Comparison of ENCODE assay signal across 18 mouse cellular contexts in the genomic region with DNA sequence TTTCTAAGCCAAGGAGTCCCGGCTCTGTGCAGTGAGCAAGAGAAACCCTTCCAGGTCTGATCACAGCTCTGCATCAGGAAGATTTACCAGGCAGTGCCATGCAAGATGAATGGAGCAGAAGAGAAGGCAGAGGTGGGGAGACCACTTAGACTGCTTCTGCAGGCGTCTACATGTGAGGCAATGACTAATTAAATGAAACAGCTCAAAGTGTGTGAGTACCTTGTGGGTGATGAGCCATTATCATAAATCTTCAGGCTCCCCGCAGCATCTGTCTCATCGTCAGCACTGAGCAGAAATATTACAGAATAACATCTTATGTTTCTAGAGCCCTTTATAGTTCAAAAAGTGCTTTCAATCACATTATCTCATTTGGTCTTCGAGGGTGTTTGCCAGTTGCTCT. TPM values are rescaled to one million over a fixed set of nuclear protein-coding genes. Genes with fewer than 3 reads are reported as not detected.
DNase-seq lines count a peak whose midpoint lies in the region; ATAC-seq and TF ChIP-seq lines count a peak whose summit lies in the region.
"Had no signal": no experiment of that assay in that cellular context is flagged by ENCODE, and none has a peak within 500 bp of the region (broad histone marks: within the 10 kb centered on the region; RNA-seq: fewer than 3 reads in every experiment).

No protein-coding gene starts in this region.

- TF ChIP-seq POLR2A in olfactory bulb, adult 2 months (IDR thresholded peaks at IDR 0.05; ENCODE audit: insufficient read depth, low read depth, low read length) = no peak

- peak overlapping the region; percentile 38 for H3K27ac ChIP-seq in hindbrain, embryonic 14.5 days
- no peak overlapping the region for H3K27ac ChIP-seq in hindbrain, embryonic 11.5 days (ENCODE audit: low read depth, low read length)
- H3K27ac ChIP-seq in midbrain, embryonic 16.5 days (ENCODE audit: low read length) = no peak overlapping the region; the same call in 1 of the 2 replicates
- H3K27ac ChIP-seq in midbrain, embryonic 13.5 days = no peak overlapping the region
- peak overlapping the region; percentile 58; the same call in 1 of the 2 replicates for H3K27ac ChIP-seq in forebrain, embryonic 15.5 days (replicated peaks)
- peak overlapping the region; percentile 66 for H3K27ac ChIP-seq in olfactory bulb, adult 2 months (ENCODE audit: insufficient read depth, low read depth, low read length)
- H3K27ac ChIP-seq: limb, embryonic 15.5 days had no signal

- H3K36me3 ChIP-seq in hindbrain, embryonic 14.5 days (replicated peaks; ENCODE audit: control insufficient read depth, insufficient read depth) = no peaks in the 10 kb centered on the region
- H3K36me3 ChIP-seq in hindbrain, embryonic 11.5 days (ENCODE audit: control insufficient read depth, insufficient read depth, low read length) = no peaks in the 10 kb centered on the region
- H3K36me3 ChIP-seq in midbrain, embryonic 16.5 days (ENCODE audit: control insufficient read depth, insufficient read depth, low read length) = no peaks in the 10 kb centered on the region
- no peaks in the 10 kb centered on the region for H3K36me3 ChIP-seq in midbrain, embryonic 13.5 days
- no peaks in the 10 kb centered on the region for H3K36me3 ChIP-seq in forebrain, embryonic 15.5 days
- H3K36me3 ChIP-seq: heart, embryonic 12.5 days; limb, embryonic 15.5 days had no signal

- H3K4me1 ChIP-seq in hindbrain, embryonic 14.5 days (replicated peaks; ENCODE audit: control insufficient read depth, insufficient read depth, low read length) = peaks cover 18% of the 10 kb centered on the region; the same call in 1 of the 2 replicates
- H3K4me1 ChIP-seq in hindbrain, embryonic 11.5 days (replicated peaks; ENCODE audit: control insufficient read depth, insufficient read depth, low read length) = no peaks in the 10 kb centered on the region
- peaks cover 11% of the 10 kb centered on the region for H3K4me1 ChIP-seq in midbrain, embryonic 16.5 days (ENCODE audit: control insufficient read depth, insufficient read depth, low read length)
- H3K4me1 ChIP-seq in midbrain, embryonic 13.5 days (replicated peaks) = peaks cover 33% of the 10 kb centered on the region
- peaks cover 20% of the 10 kb centered on the region for H3K4me1 ChIP-seq in forebrain, embryonic 15.5 days
- peaks cover 18% of the 10 kb centered on the region for H3K4me1 ChIP-seq in olfactory bulb, adult 2 months (ENCODE audit: control insufficient read depth, insufficient read depth, low read length)
- H3K4me1 ChIP-seq: heart, embryonic 12.5 days; limb, embryonic 15.5 days had no signal

- H3K4me2 ChIP-seq in hindbrain, embryonic 14.5 days (replicated peaks) = no peak overlapping the region
- no peak overlapping the region for H3K4me2 ChIP-seq in hindbrain, embryonic 11.5 days (replicated peaks; ENCODE audit: low read depth, low read length)
- no peak overlapping the region for H3K4me2 ChIP-seq in midbrain, embryonic 16.5 days (ENCODE audit: low read length)
- H3K4me2 ChIP-seq in midbrain, embryonic 13.5 days (replicated peaks) = no peak overlapping the region
- H3K4me2 ChIP-seq in forebrain, embryonic 15.5 days (replicated peaks) = no peak overlapping the region
- H3K4me2 ChIP-seq: heart, embryonic 12.5 days; limb, embryonic 15.5 days; midbrain, embryonic 11.5 days had no signal

- peak; percentile 57; the same call in 1 of the 2 replicates for ATAC-seq in hindbrain, embryonic 14.5 days (ENCODE audit: low FRiP score)
- ATAC-seq in hindbrain, embryonic 11.5 days (ENCODE audit: low FRiP score) = no peak
- peak; percentile 29; the same call in 1 of the 2 replicates for ATAC-seq in midbrain, embryonic 16.5 days
- no peak for ATAC-seq in midbrain, embryonic 13.5 days
- no peak for ATAC-seq in forebrain, embryonic 15.5 days (replicated peaks)

- no peaks in the 10 kb centered on the region for H3K9me3 ChIP-seq in hindbrain, embryonic 14.5 days (ENCODE audit: control insufficient read depth, low read length)
- no peaks in the 10 kb centered on the region for H3K9me3 ChIP-seq in hindbrain, embryonic 11.5 days (ENCODE audit: control insufficient read depth, low read length)
- H3K9me3 ChIP-seq in midbrain, embryonic 16.5 days (replicated peaks; ENCODE audit: control insufficient read depth, low read length, poor library complexity, severe bottlenecking) = 0 out of 2 replicates have a peak, but pooled peaks cover under 1% of the 10 kb centered on the region
- peaks cover 3% of the 10 kb centered on the region; the same call in 1 of the 2 replicates for H3K9me3 ChIP-seq in midbrain, embryonic 13.5 days
- no peaks in the 10 kb centered on the region for H3K9me3 ChIP-seq in forebrain, embryonic 15.5 days
- H3K9me3 ChIP-seq: heart, embryonic 12.5 days; limb, embryonic 15.5 days had no signal

- H3K9ac ChIP-seq in hindbrain, embryonic 14.5 days = peak overlapping the region; percentile 4; the same call in 1 of the 2 replicates
- H3K9ac ChIP-seq in hindbrain, embryonic 11.5 days (ENCODE audit: low read depth, low read length) = no peak overlapping the region
- no peak overlapping the region for H3K9ac ChIP-seq in midbrain, embryonic 16.5 days (ENCODE audit: low read depth, low read length)
- H3K9ac ChIP-seq in midbrain, embryonic 13.5 days (replicated peaks) = no peak overlapping the region
- no peak overlapping the region for H3K9ac ChIP-seq in forebrain, embryonic 15.5 days (replicated peaks)
- H3K9ac ChIP-seq: heart, embryonic 12.5 days; limb, embryonic 15.5 days had no signal

- WGBS in hindbrain, embryonic 14.5 days = 56% methylated on average over 5 of the region's 5 CpGs
- 78% methylated on average over 5 of the region's 5 CpGs for WGBS in hindbrain, embryonic 11.5 days
- 48% methylated on average over 5 of the region's 5 CpGs for WGBS in midbrain, embryonic 16.5 days
- 56% methylated on average over 5 of the region's 5 CpGs for WGBS in midbrain, embryonic 13.5 days
- WGBS in forebrain, embryonic 15.5 days = 60% methylated on average over 5 of the region's 5 CpGs
- 42% methylated on average over 5 of the region's 5 CpGs for WGBS in olfactory bulb, adult 2 months

- no peak for TF ChIP-seq CTCF in olfactory bulb, adult 2 months (IDR thresholded peaks at IDR 0.05; ENCODE audit: insufficient read depth, low read depth, low read length)

- no peaks in the 10 kb centered on the region for H3K27me3 ChIP-seq in hindbrain, embryonic 14.5 days (ENCODE audit: control insufficient read depth, insufficient read depth, low read length)
- H3K27me3 ChIP-seq in hindbrain, embryonic 11.5 days (ENCODE audit: control insufficient read depth, insufficient read depth, low read length) = no peaks in the 10 kb centered on the region
- no peaks in the 10 kb centered on the region for H3K27me3 ChIP-seq in midbrain, embryonic 16.5 days (ENCODE audit: control insufficient read depth, insufficient read depth, low read depth, low read length)
- 0 out of 2 replicates have a peak, but pooled peaks cover 3% of the 10 kb centered on the region for H3K27me3 ChIP-seq in midbrain, embryonic 13.5 days
- H3K27me3 ChIP-seq in forebrain, embryonic 15.5 days = no peaks in the 10 kb centered on the region

- H3K4me3 ChIP-seq in hindbrain, embryonic 14.5 days (replicated peaks; ENCODE audit: low read length) = no peak overlapping the region
- H3K4me3 ChIP-seq in hindbrain, embryonic 11.5 days (ENCODE audit: low read depth, low read length) = no peak overlapping the region
- no peak overlapping the region for H3K4me3 ChIP-seq in midbrain, embryonic 16.5 days (ENCODE audit: low read depth, low read length)
- no peak overlapping the region for H3K4me3 ChIP-seq in midbrain, embryonic 13.5 days (replicated peaks)
- H3K4me3 ChIP-seq in forebrain, embryonic 15.5 days = no peak overlapping the region
- no peak overlapping the region for H3K4me3 ChIP-seq in olfactory bulb, adult 2 months (ENCODE audit: insufficient read depth, low read depth, low read length)
- H3K4me3 ChIP-seq: heart, embryonic 12.5 days; limb, embryonic 15.5 days; myocyte had no signal

- no peak for DNase-seq in hindbrain, embryonic 14.5 days (ENCODE audit: low spot score)
- no peak for DNase-seq in hindbrain, embryonic 11.5 days (ENCODE audit: low spot score)
- no peak for DNase-seq in spleen, postnatal 14 days (ENCODE audit: low spot score in 2 of 2)
- DNase-seq: adrenal gland, adult 2 months; cerebellum, adult 18-20 months; heart, postnatal 4 days; kidney, adult 11 months; kidney, postnatal 10 days; lung, adult 18-20 months; lung, postnatal 4 days had no signal

RNA-seq across cellular contexts. Expression of gene Ccdc32, which starts 33.7 kb away (rescaled TPM):
- 36.0 and 36.5 TPM in 2 replicates for polyA plus RNA-seq in hindbrain, embryonic 14.5 days (2014; fragmentation: Nextera tagmentation; extraction: Ambion mirVana)
- 23.3 and 25.8 TPM in 2 replicates for polyA plus RNA-seq in hindbrain, embryonic 11.5 days (2014; fragmentation: Nextera tagmentation; extraction: Ambion mirVana)
- polyA plus RNA-seq in midbrain, embryonic 16.5 days (2015; fragmentation: Nextera tagmentation; extraction: Ambion mirVana) = 40.7 and 44.6 TPM in 2 replicates
- 30.7 and 31.9 TPM in 2 replicates for polyA plus RNA-seq in midbrain, embryonic 13.5 days (2015; fragmentation: Nextera tagmentation; extraction: Ambion mirVana)
- 38.3 and 43.3 TPM in 2 replicates for polyA plus RNA-seq in forebrain, embryonic 15.5 days (2015; fragmentation: Nextera tagmentation; extraction: Ambion mirVana)
- not detected in 2 replicates for polyA plus RNA-seq in olfactory bulb, adult 2 months (2012; ENCODE audit: insufficient read depth, insufficient read length, low replicate concordance, missing spikeins)

RNA-seq across cellular contexts. Expression of gene Rpusd2, which starts 39.1 kb away (rescaled TPM):
- 3.6 and 3.9 TPM in 2 replicates for polyA plus RNA-seq in hindbrain, embryonic 14.5 days (2014; fragmentation: Nextera tagmentation; extraction: Ambion mirVana)
- polyA plus RNA-seq in hindbrain, embryonic 11.5 days (2014; fragmentation: Nextera tagmentation; extraction: Ambion mirVana) = 6.6 and 7.2 TPM in 2 replicates
- 4.1 and 4.5 TPM in 2 replicates for polyA plus RNA-seq in midbrain, embryonic 16.5 days (2015; fragmentation: Nextera tagmentation; extraction: Ambion mirVana)
- 5.6 and 5.8 TPM in 2 replicates for polyA plus RNA-seq in midbrain, embryonic 13.5 days (2015; fragmentation: Nextera tagmentation; extraction: Ambion mirVana)
- polyA plus RNA-seq in forebrain, embryonic 15.5 days (2015; fragmentation: Nextera tagmentation; extraction: Ambion mirVana) = 4.6 and 5.4 TPM in 2 replicates
- polyA plus RNA-seq in olfactory bulb, adult 2 months (2012; ENCODE audit: insufficient read depth, insufficient read length, low replicate concordance, missing spikeins) = not detected in 2 replicates

RNA-seq across cellular contexts. Expression of gene Knl1, which starts 51.4 kb away (rescaled TPM):
- 6.6 and 8.3 TPM in 2 replicates for polyA plus RNA-seq in hindbrain, embryonic 14.5 days (2014; fragmentation: Nextera tagmentation; extraction: Ambion mirVana)
- 37.2 and 47.9 TPM in 2 replicates for polyA plus RNA-seq in hindbrain, embryonic 11.5 days (2014; fragmentation: Nextera tagmentation; extraction: Ambion mirVana)
- 4.5 and 8.4 TPM in 2 replicates for polyA plus RNA-seq in midbrain, embryonic 16.5 days (2015; fragmentation: Nextera tagmentation; extraction: Ambion mirVana)
- 26.6 and 30.8 TPM in 2 replicates for polyA plus RNA-seq in midbrain, embryonic 13.5 days (2015; fragmentation: Nextera tagmentation; extraction: Ambion mirVana)
- 29.3 and 33.4 TPM in 2 replicates for polyA plus RNA-seq in forebrain, embryonic 15.5 days (2015; fragmentation: Nextera tagmentation; extraction: Ambion mirVana)
- polyA plus RNA-seq in olfactory bulb, adult 2 months (2012; ENCODE audit: insufficient read depth, insufficient read length, low replicate concordance, missing spikeins) = not detected in 2 replicates

Comparison
In these comparisons a context has a peak if more than half of its experiments do, and no peak if none do; other contexts are left out.
1. ATAC-seq: peak in hindbrain, embryonic 14.5 days (single experiment) and midbrain, embryonic 16.5 days (single experiment); none in hindbrain, embryonic 11.5 days (single experiment), midbrain, embryonic 13.5 days (single experiment) and forebrain, embryonic 15.5 days (single experiment).
2. H3K27ac ChIP-seq: peak in hindbrain, embryonic 14.5 days (single experiment), forebrain, embryonic 15.5 days (single experiment) and olfactory bulb, adult 2 months (single experiment); none in hindbrain, embryonic 11.5 days (single experiment), midbrain, embryonic 16.5 days (single experiment) and midbrain, embryonic 13.5 days (single experiment).